Mouse (Mus musculus): Measurements from ENCODE around the gene Tmcc3.

Gene Tmcc3

GRCm38 (mm10) chr10:94630771-94631280, 319.1 kb downstream of the Tmcc3 start:
- no peak for DNase-seq (ENCODE audit: low spot score in 2 of 2)

- DNase-seq (ENCODE audit: low spot score in 2 of 2) = no peak
Observed at GRCm38 (mm10) chr10:94631541-94632113, 319.9 kb downstream of the Tmcc3 start.

- no peak for DNase-seq (ENCODE audit: low spot score in 2 of 2)
Observed at GRCm38 (mm10) chr10:94632245-94632644, 320.5 kb downstream of the Tmcc3 start.

GRCm38 (mm10) chr10:94638599-94638998, 326.9 kb downstream of the Tmcc3 start:
- no peak for DNase-seq (ENCODE audit: low spot score in 2 of 2)

- DNase-seq (ENCODE audit: low spot score in 2 of 2) = no peak
Observed at GRCm38 (mm10) chr10:94639281-94639680, 327.5 kb downstream of the Tmcc3 start.

- no peak for DNase-seq (ENCODE audit: low spot score in 2 of 2)
Observed at GRCm38 (mm10) chr10:94640067-94640466, 328.3 kb downstream of the Tmcc3 start.
